ENCODE assay signal across 15 mouse cellular contexts in genomic region chr4:150003641-150004040, GRCm38 (mm10). TPM values are rescaled to one million over a fixed set of nuclear protein-coding genes. Genes with fewer than 3 reads are reported as not detected.
DNase-seq lines count a peak whose midpoint lies in the region; ATAC-seq and TF ChIP-seq lines count a peak whose summit lies in the region.
"Had no signal": no experiment of that assay in that cellular context is flagged by ENCODE, and none has a peak within 500 bp of the region (broad histone marks: within the 10 kb centered on the region; RNA-seq: fewer than 3 reads in every experiment).

No protein-coding gene starts in this region.

- no peak for TF ChIP-seq CTCF in lung, postnatal 0 days (IDR thresholded peaks at IDR 0.05)
- no peak for TF ChIP-seq CTCF in stomach, postnatal 0 days (IDR thresholded peaks at IDR 0.05; ENCODE audit: low read depth)

- H3K27ac ChIP-seq in lung, postnatal 0 days (ENCODE audit: low read length) = peak overlapping the region; percentile 89
- H3K27ac ChIP-seq in stomach, postnatal 0 days (replicated peaks) = peak overlapping the region; percentile 53
- H3K27ac ChIP-seq: hindbrain, embryonic 15.5 days; neural tube, embryonic 13.5 days had no signal

- no peak for TF ChIP-seq EP300 in lung, postnatal 0 days (IDR thresholded peaks at IDR 0.05)
- no peak for TF ChIP-seq EP300 in stomach, postnatal 0 days (optimal IDR thresholded peaks at IDR 0.05)

- no peaks in the 10 kb centered on the region for H3K27me3 ChIP-seq in lung, postnatal 0 days (replicated peaks; ENCODE audit: insufficient read depth, low read length)
- H3K27me3 ChIP-seq in stomach, postnatal 0 days (ENCODE audit: control insufficient read depth, insufficient read depth, low read length) = no peaks in the 10 kb centered on the region
- H3K27me3 ChIP-seq: hindbrain, embryonic 15.5 days; neural tube, embryonic 13.5 days had no signal

- no peak for ATAC-seq in lung, postnatal 0 days
- ATAC-seq in stomach, postnatal 0 days (ENCODE audit: low FRiP score, low TSS enrichment) = no peak
- ATAC-seq: midbrain, embryonic 16.5 days had no signal

- peak; percentile 9 to 18 for DNase-seq in cerebellum, postnatal 25 days
- DNase-seq in cerebellum, adult 9-11 months = no peak
- DNase-seq in kidney, adult 9 months = peak; percentile 48
- DNase-seq in kidney, postnatal 10 days = no peak
- no peak for DNase-seq in lung, postnatal 0 days (ENCODE audit: low spot score)
- DNase-seq in lung, postnatal 14 days = no peak
- DNase-seq in stomach, postnatal 0 days (ENCODE audit: low spot score) = no peak
- DNase-seq in ovary, postnatal 36 days (ENCODE audit: low spot score) = no peak
- DNase-seq: adrenal gland, postnatal 14 days; retina, postnatal 1 day; thymus, postnatal 25 days had no signal

- H3K4me2 ChIP-seq in lung, postnatal 0 days (replicated peaks; ENCODE audit: low read depth, low read length) = peak overlapping the region; percentile 59; the same call in 1 of the 2 replicates
- no peak overlapping the region for H3K4me2 ChIP-seq in stomach, postnatal 0 days (replicated peaks; ENCODE audit: low read depth)
- H3K4me2 ChIP-seq: hindbrain, embryonic 15.5 days; neural tube, embryonic 13.5 days had no signal

- H3K4me1 ChIP-seq in lung, postnatal 0 days (ENCODE audit: insufficient read depth, low read depth, low read length) = peaks cover 3% of the 10 kb centered on the region
- H3K4me1 ChIP-seq in stomach, postnatal 0 days (replicated peaks; ENCODE audit: control insufficient read depth, insufficient read depth) = peaks cover 28% of the 10 kb centered on the region; the same call in 1 of the 2 replicates

- H3K4me3 ChIP-seq in lung, postnatal 0 days (ENCODE audit: low read depth, low read length) = no peak overlapping the region
- no peak overlapping the region for H3K4me3 ChIP-seq in stomach, postnatal 0 days (ENCODE audit: low read depth, low read length)
- H3K4me3 ChIP-seq: erythroblast, embryonic 14.5 days; hindbrain, embryonic 15.5 days; neural tube, embryonic 13.5 days had no signal

- no peaks in the 10 kb centered on the region for H3K9me3 ChIP-seq in lung, postnatal 0 days (ENCODE audit: low read length)
- H3K9me3 ChIP-seq in stomach, postnatal 0 days (ENCODE audit: control insufficient read depth, low read length) = no peaks in the 10 kb centered on the region
- H3K9me3 ChIP-seq: hindbrain, embryonic 15.5 days; neural tube, embryonic 13.5 days had no signal

- no peak overlapping the region for H3K9ac ChIP-seq in lung, postnatal 0 days (replicated peaks; ENCODE audit: low read depth)
- no peak overlapping the region for H3K9ac ChIP-seq in stomach, postnatal 0 days (ENCODE audit: low read length)
- H3K9ac ChIP-seq: hindbrain, embryonic 15.5 days; neural tube, embryonic 13.5 days had no signal

- 79% methylated on average over 2 of the region's 4 CpGs for WGBS in lung, postnatal 0 days
- 67% methylated on average over 4 of the region's 4 CpGs for WGBS in stomach, postnatal 0 days

- no peaks in the 10 kb centered on the region for H3K36me3 ChIP-seq in lung, postnatal 0 days (ENCODE audit: insufficient read depth, low read length)
- H3K36me3 ChIP-seq in stomach, postnatal 0 days (ENCODE audit: control insufficient read depth, insufficient read depth, low read length) = no peaks in the 10 kb centered on the region
- H3K36me3 ChIP-seq: hindbrain, embryonic 15.5 days; neural tube, embryonic 13.5 days had no signal

RNA-seq across cellular contexts. Expression of gene H6pd, which starts 5.2 kb away (rescaled TPM):
- 44.8 and 45.8 TPM in 2 replicates for polyA plus RNA-seq in lung, postnatal 0 days (2015; fragmentation: Nextera tagmentation; extraction: Ambion mirVana)
- 11.8 and 12.3 TPM in 2 replicates for polyA plus RNA-seq in stomach, postnatal 0 days (2015; fragmentation: Nextera tagmentation; extraction: Ambion mirVana)

RNA-seq across cellular contexts. Expression of gene Spsb1, which starts 48.8 kb away (rescaled TPM):
- 14.6 and 19.2 TPM in 2 replicates for polyA plus RNA-seq in lung, postnatal 0 days (2015; fragmentation: Nextera tagmentation; extraction: Ambion mirVana)
- polyA plus RNA-seq in stomach, postnatal 0 days (2015; fragmentation: Nextera tagmentation; extraction: Ambion mirVana) = 10.0 and 13.1 TPM in 2 replicates
- polyA plus RNA-seq: erythroblast, embryonic 14.5 days had no signal

Comparison
In these comparisons a context has a peak if more than half of its experiments do, and no peak if none do; other contexts are left out.
1. DNase-seq: peak in cerebellum, postnatal 25 days (2 of 2) and kidney, adult 9 months (single experiment); none in cerebellum, adult 9-11 months (single experiment), kidney, postnatal 10 days (single experiment), lung, postnatal 0 days (single experiment), lung, postnatal 14 days (single experiment), stomach, postnatal 0 days (single experiment) and ovary, postnatal 36 days (single experiment).